21 mouse cellular contexts compared by ENCODE assay signal in genomic region chr6:29363129-29363515, GRCm38 (mm10). TPM values are rescaled to one million over a fixed set of nuclear protein-coding genes. Genes with fewer than 3 reads are reported as not detected.
DNase-seq lines count a peak whose midpoint lies in the region; ATAC-seq lines count a peak whose summit lies in the region.
"Had no signal": no experiment of that assay in that cellular context is flagged by ENCODE, and none has a peak within 500 bp of the region (broad histone marks: within the 10 kb centered on the region; RNA-seq: fewer than 3 reads in every experiment).

No protein-coding gene starts in this region.

- WGBS in heart, embryonic 13.5 days, result 81% methylated on average over 3 of the region's 3 CpGs
- WGBS in intestine, embryonic 14.5 days, result 83% methylated on average over 3 of the region's 3 CpGs
- WGBS in intestine, embryonic 16.5 days, result 81% methylated on average over 3 of the region's 3 CpGs
- 62% methylated on average over 3 of the region's 3 CpGs for WGBS in embryonic facial prominence, embryonic 15.5 days
- 57% methylated on average over 3 of the region's 3 CpGs for WGBS in limb, embryonic 15.5 days

- intact Hi-C loops in heart, postnatal 25 days (cut with DNase I), result loop anchor here (5.0 kb wide), 1 partner anchor 74 kb away; no protein-coding TSS in a partner anchor

- H3K4me1 ChIP-seq in heart, embryonic 13.5 days, result peaks cover 25% of the 10 kb centered on the region
- H3K4me1 ChIP-seq in intestine, embryonic 14.5 days (replicated peaks; ENCODE audit: control insufficient read depth, insufficient read depth, low read length), result no peaks in the 10 kb centered on the region
- H3K4me1 ChIP-seq in intestine, embryonic 16.5 days (ENCODE audit: control insufficient read depth, insufficient read depth, low read length), result no peaks in the 10 kb centered on the region
- peaks cover 32% of the 10 kb centered on the region for H3K4me1 ChIP-seq in embryonic facial prominence, embryonic 15.5 days
- H3K4me1 ChIP-seq in limb, embryonic 15.5 days, result peaks cover 20% of the 10 kb centered on the region
- H3K4me1 ChIP-seq: liver, embryonic 15.5 days; neural tube, embryonic 12.5 days had no signal

- no peak overlapping the region for H3K9ac ChIP-seq in heart, embryonic 13.5 days
- no peak overlapping the region for H3K9ac ChIP-seq in intestine, embryonic 14.5 days (ENCODE audit: low read length)
- H3K9ac ChIP-seq in intestine, embryonic 16.5 days (ENCODE audit: low read depth, low read length), result no peak overlapping the region
- no peak overlapping the region for H3K9ac ChIP-seq in embryonic facial prominence, embryonic 15.5 days
- no peak overlapping the region for H3K9ac ChIP-seq in limb, embryonic 15.5 days
- H3K9ac ChIP-seq: limb, embryonic 12.5 days; liver, embryonic 15.5 days; neural tube, embryonic 12.5 days had no signal

- no peak for DNase-seq in heart, postnatal 25 days (ENCODE audit: low spot score)
- no peak for DNase-seq in intestine, embryonic 14.5 days (ENCODE audit: low spot score)
- DNase-seq in MN1 (ENCODE audit: low spot score), result no peak
- DNase-seq: adrenal gland, postnatal 36 days; heart, postnatal 36 days; kidney, adult 18-20 months; kidney, postnatal 10 days; thymus, postnatal 36 days had no signal

- H3K27ac ChIP-seq in heart, embryonic 13.5 days (replicated peaks), result 0 out of 2 replicates have a peak overlapping the region, but pooled peaks have one; percentile 21
- 0 out of 2 replicates have a peak overlapping the region, but pooled peaks have one; percentile 3 for H3K27ac ChIP-seq in intestine, embryonic 14.5 days (ENCODE audit: low read depth)
- H3K27ac ChIP-seq in intestine, embryonic 16.5 days (ENCODE audit: low read length), result no peak overlapping the region
- peak overlapping the region; percentile 63; the same call in 1 of the 2 replicates for H3K27ac ChIP-seq in embryonic facial prominence, embryonic 15.5 days (replicated peaks)
- peak overlapping the region; percentile 43; the same call in 1 of the 2 replicates for H3K27ac ChIP-seq in limb, embryonic 15.5 days
- H3K27ac ChIP-seq: limb, embryonic 12.5 days; liver, embryonic 15.5 days; neural tube, embryonic 12.5 days had no signal

- no peak overlapping the region for H3K4me3 ChIP-seq in heart, embryonic 13.5 days
- H3K4me3 ChIP-seq in intestine, embryonic 14.5 days (ENCODE audit: low read depth, low read length), result no peak overlapping the region
- H3K4me3 ChIP-seq in intestine, embryonic 16.5 days (ENCODE audit: low read length), result no peak overlapping the region
- H3K4me3 ChIP-seq in embryonic facial prominence, embryonic 15.5 days (replicated peaks), result no peak overlapping the region
- H3K4me3 ChIP-seq in limb, embryonic 15.5 days, result no peak overlapping the region
- H3K4me3 ChIP-seq: limb, embryonic 12.5 days; liver, embryonic 15.5 days; megakaryocyte, embryonic 14.5 days; neural tube, embryonic 12.5 days had no signal

- peaks cover 81% of the 10 kb centered on the region for H3K36me3 ChIP-seq in heart, embryonic 13.5 days
- peaks cover 67% of the 10 kb centered on the region for H3K36me3 ChIP-seq in intestine, embryonic 14.5 days (ENCODE audit: control insufficient read depth, insufficient read depth, low read length)
- H3K36me3 ChIP-seq in intestine, embryonic 16.5 days (ENCODE audit: control insufficient read depth, insufficient read depth, low read length), result peaks cover 8% of the 10 kb centered on the region; the same call in 1 of the 2 replicates
- H3K36me3 ChIP-seq in embryonic facial prominence, embryonic 15.5 days, result peaks cover 41% of the 10 kb centered on the region
- peaks cover 62% of the 10 kb centered on the region for H3K36me3 ChIP-seq in limb, embryonic 15.5 days

- ATAC-seq in heart, embryonic 13.5 days (ENCODE audit: extremely low read depth, insufficient number of reproducible peaks, low FRiP score, low TSS enrichment), result no peak
- no peak for ATAC-seq in intestine, embryonic 14.5 days (replicated peaks; ENCODE audit: low FRiP score, low TSS enrichment, low read depth)
- no peak for ATAC-seq in intestine, embryonic 16.5 days
- no peak for ATAC-seq in embryonic facial prominence, embryonic 15.5 days (ENCODE audit: insufficient number of reproducible peaks, low FRiP score, low TSS enrichment, low read depth)
- ATAC-seq in limb, embryonic 15.5 days (ENCODE audit: insufficient number of reproducible peaks, low FRiP score, low TSS enrichment, low read depth), result no peak

- H3K4me2 ChIP-seq in heart, embryonic 13.5 days, result no peak overlapping the region
- no peak overlapping the region for H3K4me2 ChIP-seq in intestine, embryonic 14.5 days (ENCODE audit: low read length)
- H3K4me2 ChIP-seq in intestine, embryonic 16.5 days (ENCODE audit: low read depth, low read length), result no peak overlapping the region
- H3K4me2 ChIP-seq in embryonic facial prominence, embryonic 15.5 days (replicated peaks), result no peak overlapping the region
- no peak overlapping the region for H3K4me2 ChIP-seq in limb, embryonic 15.5 days
- H3K4me2 ChIP-seq: limb, embryonic 12.5 days; liver, embryonic 15.5 days; neural tube, embryonic 12.5 days had no signal

- H3K27me3 ChIP-seq in heart, embryonic 13.5 days (replicated peaks), result no peaks in the 10 kb centered on the region
- no peaks in the 10 kb centered on the region for H3K27me3 ChIP-seq in intestine, embryonic 14.5 days (replicated peaks; ENCODE audit: control insufficient read depth, insufficient read depth, low read length)
- no peaks in the 10 kb centered on the region for H3K27me3 ChIP-seq in intestine, embryonic 16.5 days (replicated peaks; ENCODE audit: control insufficient read depth, insufficient read depth, low read length)
- H3K27me3 ChIP-seq in embryonic facial prominence, embryonic 15.5 days, result no peaks in the 10 kb centered on the region
- no peaks in the 10 kb centered on the region for H3K27me3 ChIP-seq in limb, embryonic 15.5 days
- H3K27me3 ChIP-seq: limb, embryonic 12.5 days; liver, embryonic 15.5 days; megakaryocyte, embryonic 14.5 days; neural tube, embryonic 12.5 days had no signal

- H3K9me3 ChIP-seq in heart, embryonic 13.5 days, result no peaks in the 10 kb centered on the region
- H3K9me3 ChIP-seq in intestine, embryonic 14.5 days (ENCODE audit: control insufficient read depth, low read length), result no peaks in the 10 kb centered on the region
- H3K9me3 ChIP-seq in intestine, embryonic 16.5 days (ENCODE audit: control insufficient read depth, low read length), result no peaks in the 10 kb centered on the region
- no peaks in the 10 kb centered on the region for H3K9me3 ChIP-seq in embryonic facial prominence, embryonic 15.5 days (replicated peaks)
- no peaks in the 10 kb centered on the region for H3K9me3 ChIP-seq in limb, embryonic 15.5 days
- H3K9me3 ChIP-seq: limb, embryonic 12.5 days; liver, embryonic 15.5 days; megakaryocyte, embryonic 14.5 days; neural tube, embryonic 12.5 days had no signal

RNA-seq across cellular contexts. Expression of gene Calu, which starts 15.3 kb away (rescaled TPM):
- 409 and 427 TPM in 2 replicates for polyA plus RNA-seq in heart, embryonic 13.5 days (2015; fragmentation: Nextera tagmentation; extraction: Ambion mirVana)
- 100 to 1,000 TPM; 233 to 264 TPM for total RNA-seq in heart, postnatal 25 days (2021)
- polyA plus RNA-seq in intestine, embryonic 14.5 days (2014; fragmentation: Nextera tagmentation; extraction: Ambion mirVana), result 331 and 354 TPM in 2 replicates
- 276 and 282 TPM in 2 replicates for polyA plus RNA-seq in intestine, embryonic 16.5 days (2015; fragmentation: Nextera tagmentation; extraction: Ambion mirVana)
- 457 and 464 TPM in 2 replicates for polyA plus RNA-seq in embryonic facial prominence, embryonic 15.5 days (2015; fragmentation: Nextera tagmentation; extraction: Ambion mirVana)
- 549 and 573 TPM in 2 replicates for polyA plus RNA-seq in limb, embryonic 15.5 days (2015; fragmentation: Nextera tagmentation; extraction: Ambion mirVana)

RNA-seq across cellular contexts. Expression of gene Opn1sw, which starts 25.1 kb away (rescaled TPM):
- polyA plus RNA-seq in heart, embryonic 13.5 days (2015; fragmentation: Nextera tagmentation; extraction: Ambion mirVana), result 0.51 and 0.55 TPM in 2 replicates
- not detected for total RNA-seq in heart, postnatal 25 days (2021)
- polyA plus RNA-seq in intestine, embryonic 14.5 days (2014; fragmentation: Nextera tagmentation; extraction: Ambion mirVana), result 0.41 and 0.69 TPM in 2 replicates
- 0.27 and 0.40 TPM in 2 replicates for polyA plus RNA-seq in intestine, embryonic 16.5 days (2015; fragmentation: Nextera tagmentation; extraction: Ambion mirVana)
- polyA plus RNA-seq in embryonic facial prominence, embryonic 15.5 days (2015; fragmentation: Nextera tagmentation; extraction: Ambion mirVana), result 0.85 and 1.2 TPM in 2 replicates
- 1.1 and 1.3 TPM in 2 replicates for polyA plus RNA-seq in limb, embryonic 15.5 days (2015; fragmentation: Nextera tagmentation; extraction: Ambion mirVana)
- total RNA-seq: adrenal gland, postnatal 36 days had no signal

RNA-seq across cellular contexts. Expression of gene Ccdc136, which starts 33.0 kb away (rescaled TPM):
- 24.0 and 27.6 TPM in 2 replicates for polyA plus RNA-seq in heart, embryonic 13.5 days (2015; fragmentation: Nextera tagmentation; extraction: Ambion mirVana)
- total RNA-seq in heart, postnatal 25 days (2021), result 1 to 10 TPM; 1.9 to 3.1 TPM
- 12.3 and 14.7 TPM in 2 replicates for polyA plus RNA-seq in intestine, embryonic 14.5 days (2014; fragmentation: Nextera tagmentation; extraction: Ambion mirVana)
- 5.5 and 6.5 TPM in 2 replicates for polyA plus RNA-seq in intestine, embryonic 16.5 days (2015; fragmentation: Nextera tagmentation; extraction: Ambion mirVana)
- 23.6 and 24.0 TPM in 2 replicates for polyA plus RNA-seq in embryonic facial prominence, embryonic 15.5 days (2015; fragmentation: Nextera tagmentation; extraction: Ambion mirVana)
- 18.1 and 21.0 TPM in 2 replicates for polyA plus RNA-seq in limb, embryonic 15.5 days (2015; fragmentation: Nextera tagmentation; extraction: Ambion mirVana)

RNA-seq across cellular contexts. Expression of gene Fam71f1, which starts 44.2 kb away (rescaled TPM):
- polyA plus RNA-seq in heart, embryonic 13.5 days (2015; fragmentation: Nextera tagmentation; extraction: Ambion mirVana), result 0.21 and 0.32 TPM in 2 replicates
- not detected for total RNA-seq in heart, postnatal 25 days (2021)
- 0.11 and 0.26 TPM in 2 replicates for polyA plus RNA-seq in intestine, embryonic 14.5 days (2014; fragmentation: Nextera tagmentation; extraction: Ambion mirVana)
- polyA plus RNA-seq in intestine, embryonic 16.5 days (2015; fragmentation: Nextera tagmentation; extraction: Ambion mirVana), result not detected in 2 replicates
- polyA plus RNA-seq in embryonic facial prominence, embryonic 15.5 days (2015; fragmentation: Nextera tagmentation; extraction: Ambion mirVana), result 0.28 TPM in 1 of 2 replicates, not detected in the other
- polyA plus RNA-seq in limb, embryonic 15.5 days (2015; fragmentation: Nextera tagmentation; extraction: Ambion mirVana), result not detected in 2 replicates
- total RNA-seq: adrenal gland, postnatal 36 days; gastrocnemius, postnatal 4 days; heart, postnatal 36 days; layer of hippocampus, adult 8-10 months; left cerebral cortex, adult 8-10 months; midbrain, postnatal 0 days had no signal
- polyA plus RNA-seq: cortical plate, adult 2 months; limb, embryonic 12.5 days; liver, embryonic 15.5 days; midbrain, postnatal 0 days; neural tube, embryonic 12.5 days had no signal
